Mouse (Mus musculus) bone marrow, adult 2 months (tissue): ENCODE data around the gene Sh2d5.

Experiments
- CTCF ChIP-seq: fragments of 200-500 bp; IDR thresholded peaks from 2 replicates; pipeline ENCODE4 v1.5.1; 2011; ENCODE audit warnings: low read length, control low read depth; ENCODE audit not compliant: control insufficient read depth, insufficient read depth
- POLR2A ChIP-seq: fragments of 200-500 bp; IDR thresholded peaks from 2 replicates; pipeline ENCODE4 v1.6.1; 2011; ENCODE audit warnings: low read depth, mild to moderate bottlenecking, control low read depth, low read length, borderline replicate concordance; ENCODE audit not compliant: control insufficient read depth

DNA sequence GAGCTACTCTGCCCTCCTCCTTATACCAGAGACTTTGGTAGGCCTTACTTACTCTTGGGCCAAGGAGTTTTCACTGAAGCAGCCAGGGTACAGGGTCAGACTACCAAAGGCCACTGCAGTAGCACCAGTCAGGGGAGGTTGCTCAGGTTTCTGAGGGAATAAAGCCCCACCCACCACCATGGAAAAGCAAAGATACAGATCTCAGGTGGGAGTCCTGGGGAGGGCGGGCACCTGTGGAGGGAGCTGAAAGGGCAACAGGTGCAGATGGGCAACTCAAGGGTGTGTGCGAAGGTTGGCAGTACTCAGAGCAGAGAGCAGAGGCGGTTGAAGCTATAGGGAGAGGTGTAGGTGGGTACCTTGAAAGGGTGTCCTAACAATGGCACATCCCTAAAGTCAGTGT is 52.8 kb downstream of the Sh2d5 start:
- TF ChIP-seq POLR2A (no peak), CTCF (no peak)
